Mouse (Mus musculus) bone marrow macrophage, adult 2 months (primary cell): ENCODE data around the gene Plekho2.

Experiments used
- CTCF ChIP-seq: IDR thresholded peaks from 2 replicates; pipeline ENCODE4 v1.5.1; 2012; ENCODE audit warnings: low read depth, mild to moderate bottlenecking, low read length, moderate library complexity
- POLR2A ChIP-seq: IDR thresholded peaks from 2 replicates; pipeline ENCODE4 v1.6.1; 2012; ENCODE audit warnings: mild to moderate bottlenecking, low read depth, low read length, borderline replicate concordance

- TF ChIP-seq CTCF: no peak
- no peak for TF ChIP-seq POLR2A
Measured at GRCm38 (mm10) chr9:65564698-65565097, 15.1 kb downstream of the Plekho2 start.
